Mouse (Mus musculus) CH12.LX (cell line): ENCODE data around the gene Gm20517. TPM values are rescaled to one million over a fixed set of nuclear protein-coding genes. Genes with fewer than 3 reads are reported as not detected.

Source experiments
- DNase-seq: peaks from one replicate; pipeline ENCODE4 v3.0.0-alpha.2; 2013; ENCODE audit errors: extremely low read depth
- H3K27ac ChIP-seq: 2 replicates; pipeline ENCODE4 v1.5.1; 2012; ENCODE audit warnings: low read depth, mild to moderate bottlenecking, control low read depth, moderate library complexity; ENCODE audit not compliant: insufficient read depth
- H3K27me3 ChIP-seq: replicated peaks from 2 replicates; pipeline ENCODE3; 2012; ENCODE audit warnings: inconsistent platforms
- H3K36me3 ChIP-seq, 2 experiments: replicated peaks in 1 of 2; 2 replicates each; pipeline versions ENCODE3 to v1.6.1; 2012; ENCODE audit warnings: inconsistent platforms in 1 of 2, low read length in 1 of 2, mild to moderate bottlenecking in 1 of 2, mixed read lengths in 1 of 2, moderate library complexity in 1 of 2; ENCODE audit not compliant: control insufficient read depth in 1 of 2, insufficient read depth in 1 of 2
- H3K4me1 ChIP-seq, 2 experiments: 2 replicates each; pipeline ENCODE4 v1.6.1; 2012; ENCODE audit warnings: inconsistent platforms in 1 of 2, moderate library complexity in 1 of 2; ENCODE audit not compliant: insufficient read depth in 2 of 2, control insufficient read depth in 1 of 2
- H3K4me2 ChIP-seq: 2 replicates; pipeline ENCODE4 v1.6.1; 2012; ENCODE audit warnings: low read depth, mild to moderate bottlenecking, control low read depth; ENCODE audit not compliant: poor library complexity, insufficient read depth, severe bottlenecking
- H3K4me3 ChIP-seq, 3 experiments: fragments of 150-350 bp in 1 of 3; sonication (generic) in 1 of 3; replicated peaks in 1 of 3; 2 replicates each; pipeline versions ENCODE3 to v1.5.1; 2011 to 2012; ENCODE audit warnings: low read depth in 2 of 3, low read length in 2 of 3, mild to moderate bottlenecking in 2 of 3, moderate library complexity in 2 of 3, control low read depth in 1 of 3, improper control_type of control experiment in 1 of 3, inconsistent platforms in 1 of 3, mixed read lengths in 1 of 3; ENCODE audit not compliant: poor library complexity in 1 of 3
- H3K79me2 ChIP-seq: replicated peaks from 2 replicates; pipeline ENCODE4 v1.6.1; 2012; ENCODE audit warnings: mild to moderate bottlenecking, moderate library complexity; ENCODE audit not compliant: control insufficient read depth, poor library complexity, insufficient read depth, severe bottlenecking; ENCODE audit errors: extremely low read depth
- H3K9ac ChIP-seq: 2 replicates; pipeline ENCODE4 v1.6.1; 2012; ENCODE audit warnings: low read depth, mild to moderate bottlenecking, control low read depth, moderate library complexity; ENCODE audit not compliant: insufficient read depth
- H3K9me3 ChIP-seq: replicated peaks from 2 replicates; pipeline ENCODE3; 2012; ENCODE audit warnings: low read length, inconsistent platforms, mixed read lengths
- BHLHE40 ChIP-seq: IDR thresholded peaks from 2 replicates; pipeline ENCODE4 v1.6.1; 2011; ENCODE audit warnings: mild to moderate bottlenecking, low read depth, low read length, improper control_type of control experiment
- ETS1 ChIP-seq: conservative IDR thresholded peaks from 2 replicates; pipeline ENCODE4 v1.6.1; 2012; ENCODE audit warnings: low read depth, mild to moderate bottlenecking, inconsistent platforms, low read length, improper control_type of control experiment, moderate library complexity
- JUN ChIP-seq: IDR thresholded peaks from 2 replicates; pipeline ENCODE4 v1.6.1; 2011; ENCODE audit warnings: low read depth, mild to moderate bottlenecking, low read length, improper control_type of control experiment, moderate library complexity; ENCODE audit not compliant: insufficient read depth
- KAT2A ChIP-seq: IDR thresholded peaks from 2 replicates; pipeline ENCODE4 v1.6.1; 2012; ENCODE audit warnings: low read length, improper control_type of control experiment, inconsistent platforms; ENCODE audit not compliant: insufficient replicate concordance
- MAFK ChIP-seq: IDR thresholded peaks from 2 replicates; pipeline ENCODE4 v1.6.1; 2011; ENCODE audit warnings: low read length, improper control_type of control experiment; ENCODE audit not compliant: insufficient replicate concordance
- MAX ChIP-seq: IDR thresholded peaks from 2 replicates; pipeline ENCODE4 v1.6.1; 2011; ENCODE audit warnings: low read length, improper control_type of control experiment
- MAZ ChIP-seq: IDR thresholded peaks from 2 replicates; pipeline ENCODE4 v1.6.1; 2012; ENCODE audit warnings: low read depth, mild to moderate bottlenecking, inconsistent platforms, low read length, improper control_type of control experiment, moderate library complexity
- MEF2A ChIP-seq: IDR thresholded peaks from 2 replicates; pipeline ENCODE4 v1.6.1; 2014; ENCODE audit warnings: low read depth, mild to moderate bottlenecking, inconsistent platforms, low read length, improper control_type of control experiment, borderline replicate concordance
- MYC ChIP-seq: IDR thresholded peaks from 2 replicates; pipeline ENCODE4 v1.6.1; 2011; ENCODE audit warnings: low read depth, mild to moderate bottlenecking, improper control_type of control experiment, low read length
- NELFE ChIP-seq: IDR thresholded peaks from 2 replicates; pipeline ENCODE4 v1.6.1; 2011; ENCODE audit warnings: low read depth, low read length, improper control_type of control experiment
- NRF1 ChIP-seq: IDR thresholded peaks from 2 replicates; pipeline ENCODE4 v1.6.1; 2014; ENCODE audit warnings: low read depth, mild to moderate bottlenecking, inconsistent platforms, low read length, improper control_type of control experiment, moderate library complexity
- PAX5 ChIP-seq: IDR thresholded peaks from 2 replicates; pipeline ENCODE4 v1.6.1; 2012; ENCODE audit warnings: low read length, inconsistent platforms, mixed read lengths
- POLR2A ChIP-seq: IDR thresholded peaks from 2 replicates; pipeline ENCODE4 v1.6.1; 2011; ENCODE audit warnings: low read depth, mild to moderate bottlenecking, improper control_type of control experiment, low read length
- POLR2AphosphoS2 ChIP-seq: IDR thresholded peaks from 2 replicates; pipeline ENCODE4 v1.6.1; 2011; ENCODE audit warnings: low read depth, low read length, improper control_type of control experiment
- RCOR1 ChIP-seq: conservative IDR thresholded peaks from 2 replicates; pipeline ENCODE4 v1.6.1; 2012; ENCODE audit warnings: low read depth, mild to moderate bottlenecking, inconsistent platforms, low read length, improper control_type of control experiment
- SIN3A ChIP-seq: IDR thresholded peaks from 2 replicates; pipeline ENCODE4 v1.6.1; 2012; ENCODE audit warnings: low read length, improper control_type of control experiment, inconsistent platforms
- SMC3 ChIP-seq: IDR thresholded peaks from 2 replicates; pipeline ENCODE4 v1.6.1; 2011; ENCODE audit warnings: low read depth, low read length, improper control_type of control experiment
- TBP ChIP-seq: conservative IDR thresholded peaks from 2 replicates; pipeline ENCODE4 v1.6.1; 2011; ENCODE audit warnings: low read depth, low read length, improper control_type of control experiment
- TCF12 ChIP-seq: IDR thresholded peaks from 2 replicates; pipeline ENCODE4 v1.6.1; 2014; ENCODE audit warnings: low read depth, mild to moderate bottlenecking, inconsistent platforms, low read length, improper control_type of control experiment
- USF1 ChIP-seq: IDR thresholded peaks from 2 replicates; pipeline ENCODE4 v1.6.1; 2014; ENCODE audit warnings: low read depth, mild to moderate bottlenecking, inconsistent platforms, low read length, improper control_type of control experiment
- USF2 ChIP-seq: conservative IDR thresholded peaks from 2 replicates; pipeline ENCODE4 v1.6.1; 2011; ENCODE audit warnings: low read depth, low read length, improper control_type of control experiment
- ZKSCAN1 ChIP-seq: IDR thresholded peaks from 2 replicates; pipeline ENCODE4 v1.6.1; 2012; ENCODE audit warnings: low read depth, inconsistent platforms, low read length, improper control_type of control experiment, borderline replicate concordance
- dilution Hi-C: fragments of 300-500 bp; cut with MboI; formaldehyde crosslinking; loops from 2 replicates; pipeline ENCODE4 v1.14.3; 2020; ENCODE audit warnings: low sequenced_read_pairs; ENCODE audit not compliant: extremely low pct_unique_long_range_greater_than_20kb, extremely low pct_ligation_motif_present
- in situ Hi-C: fragments of 300-500 bp; cut with MboI; formaldehyde crosslinking; loops from 3 replicates; pipeline ENCODE4 v1.14.3; 2019; ENCODE audit warnings: low sequenced_read_pairs, low pct_ligation_motif_present, low pct_unique_long_range_greater_than_20kb, mixed read lengths
- polyA plus RNA-seq: library from polyadenylated mRNA; unstranded; fragments of >175 nt; gene quantifications from 2 replicates; pipeline ENCODE4 v1.2.1, GENCODE M21; 2012; ENCODE audit warnings: low read depth; ENCODE audit not compliant: insufficient read length
- total RNA-seq, 2 experiments: library from RNA; depleted of rRNA; stranded (reverse); fragments of 300-350 nt in 1 of 2; fragments of >200 nt in 1 of 2; gene quantifications; 2 replicates each; pipeline ENCODE4 v1.2.3; 2012 to 2014

Gm20517 gene
- total and polyA plus RNA-seq, 3 experiments = 1.1 to 1.8 (median 1.8) TPM

GRCm38 (mm10) chr17:47698156-47698555 is 86.8 kb downstream of the Gm20517 start:
- peaks cover 45% of the 10 kb centered on the region for H3K27me3 ChIP-seq
- TF ChIP-seq NRF1 (no peak), POLR2AphosphoS2 (no peak), MAX (no peak), RCOR1 (no peak), MAFK (no peak), USF2 (no peak), JUN (no peak), TBP (no peak), ZKSCAN1 (no peak), POLR2A (no peak), SMC3 (no peak)
- TF ChIP-seq, all 38 proteins: peak for 0
- DNase-seq = no peak
- Histone ChIP-seq H3K4me1 (peaks cover 0 to 8% of the 10 kb centered on the region in 2 experiments; a peak in 2 of 4 replicates), H3K4me3 (no peak overlapping the region), H3K9me3 (no peaks in the 10 kb centered on the region), H3K4me2 (no peak overlapping the region), H3K27ac (no peak overlapping the region), H3K36me3 (peaks cover 2 to 13% of the 10 kb centered on the region in 2 experiments), H3K9ac (no peak overlapping the region), H3K79me2 (no peaks in the 10 kb centered on the region)
- in situ Hi-C loops (no loop called here), dilution Hi-C loops (no loop called here)

- H3K4me1 ChIP-seq = peaks cover 0 to 8% of the 10 kb centered on the region in 2 experiments; a peak in 2 of 4 replicates
- no peak for TF ChIP-seq ZKSCAN1
- no peak for TF ChIP-seq MYC
- no peak for TF ChIP-seq POLR2A
- TF ChIP-seq POLR2AphosphoS2 = no peak
- no peak for TF ChIP-seq KAT2A
- TF ChIP-seq BHLHE40 = no peak
- no peak for TF ChIP-seq MAX
- no peak for TF ChIP-seq SIN3A
- no peak for TF ChIP-seq PAX5
- no peak for TF ChIP-seq MAFK
- no peak for TF ChIP-seq USF2
- TF ChIP-seq USF1 = no peak
- TF ChIP-seq NELFE = no peak
- no peak for TF ChIP-seq SMC3
- no peak for TF ChIP-seq MEF2A
- no peak for TF ChIP-seq MAZ
- TF ChIP-seq TCF12 = no peak
- no peak for TF ChIP-seq ETS1
- TF ChIP-seq, all 38 proteins: peak for 0
- dilution Hi-C loops = no loop called here
- Histone ChIP-seq H3K79me2 (no peaks in the 10 kb centered on the region), H3K27me3 (peaks cover 37% of the 10 kb centered on the region), H3K4me3 (no peak overlapping the region), H3K4me2 (no peak overlapping the region), H3K9me3 (no peaks in the 10 kb centered on the region), H3K36me3 (peaks cover 2 to 15% of the 10 kb centered on the region in 2 experiments), H3K9ac (no peak overlapping the region), H3K27ac (no peak overlapping the region)
- DNase-seq = no peak
- in situ Hi-C loops = no loop called here
These were observed 87.7 kb downstream of the Gm20517 start for GRCm38 (mm10) chr17:47699055-47699454.
